Mouse (Mus musculus) gastrocnemius, postnatal 14 days (tissue): ENCODE measurements at regions not wholly inside any gene's neighbourhood (a gene's known extent, or its start where the extent isn't known, plus 50 kb on each side); places are given as distances from the start of the nearest gene placed in this dataset.

Experiments used
- DNase-seq: peaks from one replicate; pipeline ENCODE4 v3.0.0; 2021; ENCODE audit warnings: mixed read lengths
- intact Hi-C: fragments of 180-260 bp; cut with DNase I; formaldehyde crosslinking; loops from one replicate; pipeline ENCODE4 v1.15.1; 2025; ENCODE audit warnings: low total_unique reads

DNA sequence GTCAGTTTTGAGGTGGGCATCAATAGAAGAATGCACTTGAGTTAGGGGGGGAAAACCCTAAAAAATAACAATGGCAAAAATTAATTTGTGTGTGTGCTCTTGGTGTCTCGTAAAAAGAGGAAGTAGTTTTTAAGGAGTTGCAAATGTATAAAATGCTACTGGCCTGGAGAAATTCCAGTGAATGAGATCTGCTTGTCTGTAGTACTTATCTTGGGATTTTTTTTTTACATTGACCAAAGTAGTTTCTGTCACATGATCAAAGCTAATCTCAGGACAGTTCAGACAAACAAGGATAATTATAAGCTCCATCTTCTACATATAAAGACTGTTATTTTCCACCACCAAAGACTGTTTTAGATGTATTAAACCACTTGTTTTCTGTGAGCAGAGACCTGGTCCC is 128.3 kb upstream of the Zeb2 start:
- DNase-seq = no peak
- intact Hi-C loops = no loop called here

DNA sequence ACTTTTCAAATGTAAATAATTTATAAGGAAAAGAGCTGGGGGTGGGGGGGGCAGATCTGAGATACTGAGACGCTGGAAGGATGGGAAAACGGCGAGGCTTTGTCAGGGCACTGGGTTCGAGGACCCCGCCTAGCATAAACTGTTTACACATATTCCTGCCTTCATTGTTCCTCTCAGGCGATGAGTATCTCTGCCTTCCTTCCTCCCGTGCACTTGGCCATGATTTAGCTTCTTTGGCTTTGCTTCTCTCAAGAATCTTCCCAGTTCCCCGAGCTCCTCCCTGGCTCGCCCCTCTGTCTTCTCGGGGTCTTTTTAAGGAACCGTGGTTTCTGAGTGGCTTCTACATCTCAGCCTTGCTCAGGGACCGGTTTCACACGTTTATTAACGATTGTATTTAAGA is 127.3 kb upstream of the Zeb2 start:
- intact Hi-C loops = no loop called here
- DNase-seq = no peak

DNA sequence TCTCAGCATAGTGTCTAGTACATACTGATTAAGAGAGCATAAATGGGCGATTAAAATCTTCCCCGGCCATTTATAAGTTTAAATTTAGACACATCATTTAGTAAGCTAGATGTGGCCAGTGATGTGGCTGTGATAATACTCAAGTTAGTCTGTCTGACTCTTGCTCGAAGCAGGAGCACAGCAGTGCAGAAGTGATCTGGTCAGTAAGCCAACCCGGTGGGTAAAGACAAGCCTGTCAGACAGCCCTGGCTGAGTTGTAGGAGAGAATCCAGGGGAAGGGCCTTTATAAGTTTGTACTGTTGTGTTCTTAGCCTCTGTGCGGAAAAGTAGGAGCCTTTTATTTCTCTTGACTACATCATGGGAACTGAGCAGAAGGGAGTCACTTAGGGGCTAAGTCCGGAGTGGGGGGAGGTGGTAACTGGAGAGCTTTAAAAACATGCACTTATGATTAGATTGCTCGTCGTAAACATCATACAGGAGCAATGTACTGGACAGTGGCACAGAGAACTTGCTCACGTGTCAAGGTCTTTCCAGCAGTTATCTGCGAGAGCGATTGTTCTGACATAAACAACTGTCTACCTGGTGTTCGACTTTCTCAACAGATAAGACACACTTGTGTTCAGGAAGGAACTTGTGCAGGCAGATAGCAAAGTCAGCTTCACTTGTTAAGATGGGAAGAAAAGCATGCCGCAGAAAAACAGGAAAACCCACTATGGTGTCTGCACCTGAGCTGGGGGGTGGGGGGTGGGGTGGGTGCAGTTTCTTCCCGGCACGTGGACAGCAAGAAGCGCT is 122.5 kb upstream of the Zeb2 start:
- intact Hi-C loops = no loop called here
- DNase-seq = no peak

DNA sequence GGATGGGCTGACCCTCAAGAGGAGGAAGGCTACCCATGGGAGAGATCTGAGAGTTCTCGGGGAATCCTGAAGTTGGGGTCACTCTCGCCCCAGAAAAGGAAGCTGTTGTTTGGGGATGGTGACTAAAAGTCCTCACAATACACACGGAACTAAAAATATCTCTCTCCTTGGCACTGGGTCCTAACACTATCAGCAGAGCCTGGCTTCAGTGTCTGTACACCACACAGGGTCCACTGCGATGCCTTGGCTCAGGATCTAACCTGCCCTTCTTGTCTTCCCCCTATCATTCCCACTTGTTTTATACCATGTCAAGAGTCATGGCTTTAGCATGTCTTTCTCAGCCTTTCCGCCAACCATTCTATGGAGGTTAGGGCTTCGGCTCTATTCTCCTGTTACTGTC is 121.8 kb upstream of the Zeb2 start:
- intact Hi-C loops = no loop called here
- DNase-seq = no peak

DNA sequence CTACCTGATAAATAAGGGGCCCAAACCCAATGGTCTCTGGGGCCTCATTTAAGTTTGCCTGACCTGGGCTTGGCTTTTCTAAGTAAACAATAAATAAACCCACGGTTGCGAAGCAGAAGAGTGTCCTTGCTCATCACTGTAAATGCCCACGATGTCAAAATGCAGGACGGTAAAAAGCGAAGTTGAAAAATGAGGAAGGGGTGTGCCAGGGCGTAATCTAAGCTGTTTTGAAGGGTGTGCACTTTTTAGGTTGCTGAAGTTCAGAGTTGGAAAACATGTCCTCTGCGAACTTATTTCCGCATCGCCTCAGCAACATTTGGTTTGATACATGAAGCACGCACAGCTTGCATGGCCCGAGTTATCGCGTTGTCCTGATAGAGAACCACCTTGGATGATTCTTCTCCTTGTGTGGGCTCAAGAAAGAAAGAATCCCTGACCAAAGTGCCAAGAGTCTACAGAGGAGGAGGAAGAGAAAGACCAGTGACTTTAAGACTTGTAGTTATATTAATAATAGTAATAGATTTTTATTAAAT is 119.0 kb upstream of the Zeb2 start:
- intact Hi-C loops = no loop called here
- no peak for DNase-seq

DNA sequence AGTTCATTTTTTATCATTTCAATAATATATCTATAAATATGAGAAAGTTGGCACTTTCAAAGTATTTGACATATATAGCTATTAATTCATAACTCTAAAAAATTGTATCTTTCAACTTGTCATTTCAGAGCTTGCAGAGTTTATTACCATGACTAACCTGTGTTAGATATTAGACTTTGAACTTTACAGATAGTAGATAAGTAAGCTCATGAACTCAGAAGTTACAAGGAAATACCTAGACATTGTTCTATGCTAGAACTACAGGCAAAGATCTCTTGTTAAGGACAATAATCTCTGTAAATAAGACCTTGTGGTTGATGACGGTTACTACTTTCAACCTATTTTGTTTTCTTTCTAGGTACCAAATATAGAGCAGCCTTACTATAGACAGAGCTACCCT is 117.0 kb upstream of the Zeb2 start:
- intact Hi-C loops = no loop called here
- no peak for DNase-seq

DNA sequence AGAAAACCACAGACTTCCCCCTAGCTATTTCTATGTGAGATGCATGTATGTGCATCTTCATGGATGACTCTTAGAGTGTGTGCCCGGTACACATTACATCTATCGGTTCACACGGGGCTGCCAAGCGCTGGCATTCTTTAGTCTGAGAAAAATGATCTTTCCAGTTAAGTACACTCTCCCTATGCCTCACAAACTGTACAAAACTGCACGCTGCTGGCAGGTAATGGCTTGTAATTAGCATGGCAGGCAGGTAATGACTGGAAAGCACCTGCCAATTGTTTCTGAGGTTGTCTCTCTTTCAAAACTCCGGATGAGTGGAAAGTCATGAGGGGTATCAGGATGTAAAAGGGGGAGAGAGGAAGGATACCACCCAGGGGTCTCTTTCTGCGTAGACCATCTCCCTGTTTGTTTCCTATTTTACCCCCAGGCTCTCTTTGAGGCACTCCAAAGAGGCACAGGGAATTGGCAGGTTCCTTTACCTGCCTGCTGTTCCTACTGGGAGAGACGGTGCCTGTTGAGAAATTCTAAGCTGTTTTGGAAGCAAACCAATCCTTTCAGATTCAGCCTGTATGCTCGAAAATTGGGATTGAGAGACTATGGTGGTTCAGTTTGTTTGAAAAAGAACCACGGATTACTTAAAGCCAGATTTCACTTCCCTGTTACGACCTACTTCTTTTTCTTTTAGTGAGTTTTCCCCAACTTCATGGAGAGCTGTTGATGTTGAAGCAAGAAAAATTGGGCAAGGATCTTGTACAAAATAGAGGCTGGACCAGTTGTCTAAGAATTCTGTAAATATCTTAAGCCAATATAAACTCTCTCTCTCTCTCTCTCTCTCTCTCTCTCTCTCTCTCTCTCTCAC is 113.4 kb upstream of the Zeb2 start:
- DNase-seq = no peak
- intact Hi-C loops = no loop called here

DNA sequence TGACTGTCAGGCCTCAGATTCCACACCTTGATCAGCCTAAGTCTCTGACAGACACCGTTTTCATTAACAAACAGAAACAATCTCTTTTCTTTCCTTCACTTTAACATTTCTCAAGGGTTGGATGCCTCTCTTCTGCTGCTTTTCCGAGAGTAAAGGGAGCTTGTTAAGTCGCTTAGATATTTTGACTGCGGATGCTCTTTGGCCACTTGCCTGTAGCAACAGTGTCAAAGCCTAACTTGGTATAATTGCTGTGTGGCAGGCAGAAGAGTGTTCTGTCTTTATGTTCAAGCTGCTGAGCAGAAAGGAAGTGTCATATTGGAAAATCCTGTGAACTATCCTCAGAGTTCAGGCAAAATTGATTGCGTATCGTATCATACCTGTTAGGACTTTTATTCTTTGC is 112.3 kb upstream of the Zeb2 start:
- DNase-seq = no peak
- intact Hi-C loops = no loop called here

DNA sequence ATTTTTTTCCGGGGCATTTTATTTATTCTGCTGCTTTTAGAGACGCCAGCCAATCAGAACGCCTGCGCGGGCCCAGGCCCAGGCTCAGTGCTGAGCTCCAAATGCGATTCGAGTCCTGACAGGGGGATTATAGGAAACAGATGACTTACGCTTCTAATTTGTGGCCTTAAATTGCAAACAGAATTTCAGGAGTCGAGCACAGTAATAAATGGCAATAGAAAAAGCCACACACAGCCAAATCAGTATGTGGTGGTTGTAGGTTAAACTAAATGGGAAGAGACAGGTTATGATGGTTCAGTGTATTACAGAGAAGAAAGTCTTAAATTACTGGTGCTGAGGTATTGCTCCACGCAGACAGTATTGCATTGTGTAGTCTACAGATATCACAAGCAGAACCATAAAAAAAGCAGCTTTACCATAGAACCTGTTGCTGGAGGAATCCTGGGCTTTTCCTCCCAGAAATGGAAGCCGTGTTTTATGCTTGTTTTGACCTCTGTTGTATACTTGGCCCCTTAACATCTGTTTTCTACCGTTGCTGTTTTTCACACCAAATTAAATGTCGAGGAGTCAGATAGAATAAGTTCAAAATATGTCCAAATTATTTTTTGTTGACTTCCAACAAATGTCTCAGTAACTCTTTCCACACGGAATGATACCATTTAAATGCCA is 110.2 kb upstream of the Zeb2 start:
- intact Hi-C loops = no loop called here
- DNase-seq = no peak

DNA sequence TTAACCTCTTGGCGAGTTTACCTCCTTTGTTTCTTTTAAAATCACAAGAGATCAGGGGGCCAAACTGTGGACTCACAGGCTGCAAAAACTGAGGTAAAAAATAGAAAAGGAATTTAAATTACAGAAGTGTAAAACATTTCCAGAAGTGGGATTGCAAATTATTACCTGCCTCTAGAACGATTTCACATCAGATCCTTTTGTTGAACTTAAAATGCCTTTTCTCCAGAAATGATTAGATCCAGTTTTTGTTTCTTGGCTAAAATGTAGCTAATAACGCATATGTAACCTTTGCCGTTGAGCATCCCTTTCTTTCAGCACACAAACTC is 108.8 kb upstream of the Zeb2 start:
- intact Hi-C loops = no loop called here
- no peak for DNase-seq

DNA sequence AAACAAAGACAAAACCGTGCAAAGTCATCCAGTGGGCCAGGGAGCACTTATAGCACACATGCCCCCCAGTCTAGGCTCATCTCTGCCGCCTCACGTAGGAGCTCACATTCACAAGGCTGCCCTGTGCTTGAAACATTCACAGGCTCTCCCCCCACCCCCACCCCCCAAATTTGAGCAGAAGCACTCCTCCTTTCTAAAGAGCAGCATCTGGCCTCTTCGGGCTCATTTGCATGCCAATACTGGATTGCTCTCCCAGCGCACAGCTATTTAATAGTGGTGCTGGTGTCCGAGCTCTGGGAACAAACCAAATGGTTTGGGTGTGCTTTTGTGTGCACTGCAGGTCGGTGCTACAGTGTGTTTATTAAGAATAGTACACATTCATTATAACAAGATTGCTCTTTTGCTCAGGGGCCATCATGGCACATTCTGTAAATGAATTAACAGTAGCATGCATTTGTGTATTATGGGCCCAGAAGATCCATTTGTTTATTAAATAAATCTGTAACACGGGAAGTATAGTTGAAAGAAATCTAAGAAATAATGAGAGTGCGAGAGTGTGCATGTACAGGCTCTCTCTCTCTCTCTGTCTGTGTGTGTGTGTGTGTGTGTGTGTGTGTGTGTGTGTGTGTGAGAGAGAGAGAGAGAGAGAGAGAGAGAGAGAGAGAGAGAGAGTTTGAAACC is 108.3 kb upstream of the Zeb2 start:
- intact Hi-C loops = no loop called here
- no peak for DNase-seq

DNA sequence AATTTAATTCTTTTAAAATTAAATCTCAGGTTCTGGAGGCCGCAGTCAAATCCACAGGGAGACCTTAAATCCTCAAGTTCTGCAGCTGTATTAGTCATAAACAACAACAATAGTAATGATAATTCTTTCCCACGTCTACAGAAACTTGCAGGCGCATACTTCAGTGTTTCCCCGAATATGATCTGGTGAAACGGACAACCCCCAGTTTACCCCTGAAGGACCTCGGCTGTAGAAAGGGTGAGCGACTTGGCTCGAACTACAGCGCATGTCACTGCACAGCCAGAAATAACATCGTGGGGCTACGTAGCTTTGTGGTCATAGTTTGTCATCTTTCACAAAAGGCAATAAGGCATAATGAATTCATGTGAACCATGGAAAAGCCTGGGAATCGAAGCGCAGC is 105.0 kb upstream of the Zeb2 start:
- no peak for DNase-seq
- intact Hi-C loops = no loop called here

DNA sequence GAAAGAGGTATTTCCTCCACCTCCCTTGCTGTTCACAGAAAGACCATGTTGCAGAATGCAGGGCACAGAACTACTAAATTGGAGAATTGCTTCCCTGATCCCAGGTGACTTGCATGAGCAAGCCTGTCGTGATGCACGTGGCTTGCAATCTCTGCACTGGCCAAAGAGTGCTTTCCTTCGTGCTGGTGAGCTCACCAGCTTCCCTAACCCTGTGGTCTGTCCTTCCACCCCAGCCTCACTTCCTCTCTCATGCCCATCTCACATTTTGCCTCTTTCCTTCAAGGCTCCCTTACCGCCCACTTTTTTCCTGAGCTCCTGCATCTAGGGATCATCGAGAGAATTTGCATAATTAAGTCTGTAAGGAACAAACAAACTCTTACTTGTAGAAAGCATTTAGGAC is 102.7 kb upstream of the Zeb2 start:
- intact Hi-C loops = no loop called here
- DNase-seq = no peak

DNA sequence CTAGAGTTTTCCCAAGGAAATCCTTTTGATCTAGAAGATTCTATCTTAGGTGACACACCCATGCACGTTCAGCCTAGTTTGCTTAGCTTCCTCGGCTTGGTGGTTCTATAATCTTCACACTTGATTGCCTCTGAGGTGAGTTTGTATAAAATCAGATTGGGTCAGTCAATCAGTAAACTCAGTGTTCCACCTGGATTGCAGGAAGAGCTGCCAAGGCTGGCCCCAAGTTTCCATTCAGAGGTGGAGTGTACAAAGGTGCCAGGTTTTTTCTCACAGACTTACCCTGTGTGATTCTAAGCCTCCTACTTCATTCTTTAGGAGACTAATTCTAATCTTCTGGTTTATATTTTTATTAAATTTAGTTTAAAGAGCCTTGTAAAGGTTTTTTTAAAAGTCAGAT is 95.6 kb upstream of the Zeb2 start:
- intact Hi-C loops = no loop called here
- no peak for DNase-seq

DNA sequence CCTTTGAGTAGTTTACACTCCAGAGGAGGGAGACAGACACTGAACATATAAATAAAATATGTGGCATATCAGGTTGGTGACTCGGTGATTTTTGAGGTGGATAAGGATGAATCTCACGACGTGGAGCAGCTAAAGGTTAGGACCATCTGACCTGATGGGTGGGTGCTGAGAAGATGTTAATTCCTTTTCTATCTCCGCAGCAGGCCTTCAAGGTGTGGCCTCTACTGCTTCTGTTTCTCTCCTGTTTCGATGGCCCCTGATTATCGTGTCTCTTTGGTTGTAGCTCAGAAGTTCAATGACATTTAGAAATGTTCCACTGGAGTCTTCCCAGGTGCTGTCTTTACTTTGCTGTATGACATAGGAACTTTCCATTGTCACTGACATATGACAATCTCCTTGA is 91.3 kb upstream of the Zeb2 start:
- DNase-seq = no peak
- intact Hi-C loops = no loop called here

DNA sequence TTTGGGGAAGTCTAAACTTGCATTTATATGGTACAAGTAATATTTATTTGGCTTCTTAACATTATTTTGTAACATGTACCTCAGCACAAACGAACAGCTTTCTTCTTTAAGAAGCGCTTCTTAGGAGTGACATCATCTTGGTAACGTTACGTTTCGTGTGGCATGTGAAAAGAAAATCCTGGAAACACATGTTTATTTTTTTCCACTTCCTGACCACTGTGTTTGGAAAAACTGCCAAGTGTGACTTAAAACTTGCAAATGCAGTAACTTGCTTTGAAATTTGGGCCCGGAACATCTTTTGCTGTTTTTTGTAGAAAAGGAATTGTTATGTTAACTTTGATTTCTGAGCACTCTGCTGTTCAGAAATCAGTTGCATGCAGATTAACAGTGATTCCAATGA is 88.6 kb upstream of the Zeb2 start:
- intact Hi-C loops = no loop called here
- DNase-seq = no peak

DNA sequence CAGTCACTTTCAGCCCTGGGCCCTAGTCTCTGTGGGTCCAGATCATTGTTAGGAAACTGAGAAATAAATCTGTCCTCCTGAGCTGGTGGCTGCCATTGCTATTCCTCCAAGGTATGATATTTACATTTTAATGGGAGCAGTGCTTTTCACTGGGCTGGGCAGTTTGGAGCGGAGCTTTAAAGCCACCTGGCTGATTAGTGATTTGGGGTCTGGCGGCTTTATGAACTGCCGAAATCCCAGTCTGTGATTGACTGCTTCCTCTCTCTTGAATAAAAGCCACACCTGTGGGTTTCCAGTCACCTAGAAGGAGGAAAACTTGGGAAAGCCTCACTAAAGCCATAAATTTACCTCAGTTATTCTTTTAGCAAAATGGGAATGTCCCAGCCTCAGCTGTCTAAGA is 88.0 kb upstream of the Zeb2 start:
- no peak for DNase-seq
- intact Hi-C loops = no loop called here

DNA sequence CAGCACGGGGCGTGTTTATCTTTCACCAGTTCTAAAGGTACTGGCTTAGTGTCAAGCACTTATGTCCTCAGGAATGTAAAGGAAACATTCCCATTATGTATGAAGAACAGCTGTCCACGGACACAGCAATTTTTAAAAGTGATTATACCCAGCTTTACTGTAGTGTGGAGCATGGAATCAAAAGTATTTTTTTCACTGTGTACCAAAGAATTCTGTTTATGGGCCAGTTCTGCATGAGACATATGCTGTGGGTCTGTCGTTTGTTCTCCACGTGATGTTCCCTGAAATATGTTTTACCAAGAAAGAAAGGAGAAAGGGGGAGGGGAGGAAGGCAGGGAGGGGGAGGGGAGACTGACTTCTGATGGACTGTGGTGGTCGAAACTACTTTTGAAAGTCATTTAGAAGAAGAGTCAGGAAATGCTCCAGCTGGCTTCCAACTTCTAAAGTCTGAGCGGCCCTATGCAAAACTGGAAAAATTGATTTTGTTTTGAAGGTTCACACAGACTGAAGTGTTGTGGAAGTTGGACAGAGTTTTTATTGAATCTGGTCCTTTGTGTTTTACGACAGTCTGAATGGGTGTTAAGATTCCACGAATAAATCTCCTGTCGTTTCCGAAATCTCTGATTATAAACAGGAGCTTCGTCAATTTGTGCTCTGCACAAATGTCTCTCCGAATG is 80.9 kb upstream of the Zeb2 start:
- no peak for DNase-seq
- intact Hi-C loops = no loop called here

DNA sequence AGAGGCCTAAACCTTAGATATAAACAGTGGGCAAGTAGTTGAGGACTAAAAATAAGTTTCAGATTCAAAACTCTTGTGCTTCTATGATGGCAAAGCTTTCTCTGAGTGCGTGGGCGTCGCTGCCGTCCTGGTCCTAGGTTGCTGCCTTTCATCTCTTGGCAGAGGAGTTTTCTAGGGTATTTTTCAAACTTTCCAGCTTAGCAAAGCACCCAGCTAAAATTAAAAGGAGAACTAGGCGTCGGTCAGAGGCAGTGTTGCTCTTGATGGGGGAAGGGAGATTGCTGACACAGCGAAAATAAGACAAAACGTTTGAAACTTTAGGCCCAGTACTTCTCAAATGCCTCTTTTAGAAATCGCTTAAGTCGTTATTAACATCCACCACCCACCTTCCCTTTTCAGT is 80.1 kb upstream of the Zeb2 start:
- no peak for DNase-seq
- intact Hi-C loops = no loop called here

DNA sequence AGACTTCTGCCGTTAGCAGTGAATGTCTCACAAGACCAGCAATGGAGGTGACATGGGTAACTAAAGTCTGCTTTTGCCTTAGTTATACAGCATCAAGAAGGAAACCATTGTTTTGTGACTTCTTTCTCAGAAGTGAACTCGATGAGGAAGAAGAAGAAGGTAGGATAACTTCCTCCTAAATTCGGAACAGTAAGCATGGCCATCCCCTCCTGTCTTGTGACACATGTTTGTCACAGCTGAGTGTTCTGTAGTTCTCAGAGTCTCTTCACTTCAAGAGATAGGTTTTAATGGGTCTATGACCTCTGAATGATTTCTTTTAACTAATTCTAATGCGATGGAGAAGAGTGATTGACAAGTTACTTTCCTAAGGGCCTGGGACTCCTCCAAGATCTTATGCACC is 79.3 kb upstream of the Zeb2 start:
- intact Hi-C loops = no loop called here
- no peak for DNase-seq
